Mouse (Mus musculus) G1E (cell line): ENCODE data around the gene Ppm1h.
"Not testable (repeated sequence)": the region's sequence is repeated elsewhere in the genome, so short reads cannot be mapped to it uniquely, and the experiment has no call there.

Source experiments
- CTCF ChIP-seq: IDR thresholded peaks from 2 replicates; pipeline ENCODE4 v1.5.1; 2012; ENCODE audit warnings: low read depth, low read length, inconsistent platforms, mixed read lengths
- GATA1 ChIP-seq: IDR thresholded peaks from 2 replicates; pipeline ENCODE4 v1.6.1; 2012; ENCODE audit warnings: borderline replicate concordance, low read length, inconsistent platforms, mixed read lengths
- POLR2AphosphoS5 ChIP-seq: IDR thresholded peaks from 2 replicates; pipeline ENCODE4 v1.6.1; 2012; ENCODE audit warnings: low read depth, low read length, inconsistent platforms; ENCODE audit not compliant: insufficient replicate concordance

- not testable (repeated sequence) for TF ChIP-seq CTCF, POLR2AphosphoS5, GATA1
These were observed 258.8 kb downstream of the Ppm1h start for GRCm38 (mm10) chr10:122937380-122937779.
